Mouse (Mus musculus): Measurements from ENCODE around the gene Prelid3b. TPM values are rescaled to one million over a fixed set of nuclear protein-coding genes. Genes with fewer than 3 reads are reported as not detected.
A peak's percentile ranks its signal among the peaks of the same experiment; 100 is the strongest.

Gene Prelid3b
- polyA plus RNA-seq (2014; fragmentation: Nextera tagmentation; extraction: Ambion mirVana), result 98.4 and 110 TPM in 2 replicates

GRCm38 (mm10) chr2:174472818-174473549 is at the start of gene Prelid3b:
Gene Prelid3b, minus strand, starts transcription at chr2:174473081.
- peak; percentile 100 for DNase-seq
- peak within 1 kb of the TSS; percentile 76 for H3K4me2 ChIP-seq (ENCODE audit: low read length)
- 0 out of 2 replicates have a peak within 1 kb of the TSS, but pooled peaks have one; percentile 13 for H3K27ac ChIP-seq (replicated peaks; ENCODE audit: low read depth, low read length)
- H3K9ac ChIP-seq (replicated peaks; ENCODE audit: low read length), result peak within 1 kb of the TSS; percentile 76
- no peaks in the 10 kb centered on the region for H3K9me3 ChIP-seq (ENCODE audit: control insufficient read depth, low read length)
- H3K36me3 ChIP-seq (ENCODE audit: control insufficient read depth, insufficient read depth, low read length), result peaks cover 7% of the 10 kb centered on the region; the same call in 1 of the 2 replicates
- H3K4me1 ChIP-seq (ENCODE audit: control insufficient read depth, insufficient read depth, low read length), result peaks cover 11% of the 10 kb centered on the region; the same call in 1 of the 2 replicates
- 1% methylated on average over 53 of the region's 53 CpGs for WGBS
- peak within 1 kb of the TSS; percentile 82 for H3K4me3 ChIP-seq (replicated peaks; ENCODE audit: low read depth, low read length)
- peak; percentile 99 for ATAC-seq (ENCODE audit: low FRiP score, low TSS enrichment)
- no peaks in the 10 kb centered on the region for H3K27me3 ChIP-seq (ENCODE audit: control insufficient read depth, insufficient read depth, low read length)

- DNase-seq, result no peak
- Histone ChIP-seq H3K27me3 (ENCODE audit: control insufficient read depth, insufficient read depth, low read length) (no peaks in the 10 kb centered on the region), H3K27ac (replicated peaks; ENCODE audit: low read depth, low read length) (no peak overlapping the region), H3K9me3 (ENCODE audit: control insufficient read depth, low read length) (no peaks in the 10 kb centered on the region), H3K4me2 (ENCODE audit: low read length) (no peak overlapping the region), H3K4me3 (replicated peaks; ENCODE audit: low read depth, low read length) (no peak overlapping the region), H3K9ac (replicated peaks; ENCODE audit: low read length) (no peak overlapping the region), H3K36me3 (ENCODE audit: control insufficient read depth, insufficient read depth, low read length) (no peaks in the 10 kb centered on the region), H3K4me1 (ENCODE audit: control insufficient read depth, insufficient read depth, low read length) (no peaks in the 10 kb centered on the region)
- no peak for ATAC-seq (ENCODE audit: low FRiP score, low TSS enrichment)
- 95% methylated on average over 3 of the region's 3 CpGs for WGBS
Measured at GRCm38 (mm10) chr2:174522134-174522533, 49.3 kb upstream of the Prelid3b start.

DNA sequence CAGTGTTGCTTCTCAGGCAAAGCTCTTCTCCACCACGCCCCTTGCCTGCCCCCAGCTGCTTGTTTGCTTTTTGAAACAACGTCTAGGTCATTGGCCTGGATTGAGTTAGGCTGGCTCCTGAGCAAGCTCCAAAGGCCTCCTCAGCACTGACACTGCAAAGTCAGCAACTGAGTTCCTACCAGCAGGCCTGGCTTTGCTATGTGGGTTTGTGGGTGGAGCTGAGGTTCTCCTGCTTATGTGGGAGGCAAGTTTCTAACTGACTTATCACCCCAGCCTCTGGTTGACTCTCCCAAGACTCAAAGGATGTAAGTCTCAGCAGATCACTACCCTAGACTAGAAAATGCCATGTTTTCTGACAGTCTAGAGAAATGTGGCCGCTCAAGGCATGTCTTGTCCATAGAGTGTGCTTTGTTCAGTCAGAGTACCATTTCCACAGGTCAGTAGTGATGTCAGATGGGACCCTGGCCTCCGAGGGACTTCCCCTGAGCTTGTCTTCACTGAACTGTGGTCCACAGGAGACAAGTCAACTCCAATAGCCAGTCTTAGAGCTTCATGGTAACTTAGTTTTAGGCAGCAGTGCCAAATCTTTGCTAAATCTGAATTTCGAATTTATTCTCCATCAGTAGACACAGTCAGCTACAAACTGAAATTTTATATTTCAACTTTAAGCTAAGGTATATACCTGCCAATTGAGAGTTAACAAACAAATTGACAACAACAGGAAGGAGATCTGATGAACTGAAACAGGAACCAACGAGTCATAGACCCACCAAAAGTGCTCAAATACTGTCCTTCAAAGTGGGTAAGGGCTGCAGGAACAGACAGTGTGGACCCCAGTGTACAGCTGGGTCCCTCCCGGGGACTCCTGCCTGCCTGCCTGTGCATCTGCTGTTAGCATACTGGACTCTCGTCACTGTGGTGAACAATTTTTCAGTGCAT is 44.5 kb upstream of the Prelid3b start:
- H3K4me2 ChIP-seq (ENCODE audit: low read length), result no peak overlapping the region
- no peaks in the 10 kb centered on the region for H3K36me3 ChIP-seq (ENCODE audit: control insufficient read depth, insufficient read depth, low read length)
- H3K4me1 ChIP-seq (ENCODE audit: control insufficient read depth, insufficient read depth, low read length), result no peaks in the 10 kb centered on the region
- no peak overlapping the region for H3K4me3 ChIP-seq (replicated peaks; ENCODE audit: low read depth, low read length)
- H3K27ac ChIP-seq (replicated peaks; ENCODE audit: low read depth, low read length), result no peak overlapping the region
- no peaks in the 10 kb centered on the region for H3K27me3 ChIP-seq (ENCODE audit: control insufficient read depth, insufficient read depth, low read length)
- H3K9ac ChIP-seq (replicated peaks; ENCODE audit: low read length), result no peak overlapping the region
- ATAC-seq (ENCODE audit: low FRiP score, low TSS enrichment), result no peak
- H3K9me3 ChIP-seq (ENCODE audit: control insufficient read depth, low read length), result no peaks in the 10 kb centered on the region
- DNase-seq, result no peak
- WGBS, result 73% methylated on average over 8 of the region's 8 CpGs

- WGBS, result 91% methylated on average over 4 of the region's 4 CpGs
- DNase-seq (no peak), ATAC-seq (ENCODE audit: low FRiP score, low TSS enrichment) (no peak)
Measured at GRCm38 (mm10) chr2:174514887-174515286, 42.0 kb upstream of the Prelid3b start.

DNA sequence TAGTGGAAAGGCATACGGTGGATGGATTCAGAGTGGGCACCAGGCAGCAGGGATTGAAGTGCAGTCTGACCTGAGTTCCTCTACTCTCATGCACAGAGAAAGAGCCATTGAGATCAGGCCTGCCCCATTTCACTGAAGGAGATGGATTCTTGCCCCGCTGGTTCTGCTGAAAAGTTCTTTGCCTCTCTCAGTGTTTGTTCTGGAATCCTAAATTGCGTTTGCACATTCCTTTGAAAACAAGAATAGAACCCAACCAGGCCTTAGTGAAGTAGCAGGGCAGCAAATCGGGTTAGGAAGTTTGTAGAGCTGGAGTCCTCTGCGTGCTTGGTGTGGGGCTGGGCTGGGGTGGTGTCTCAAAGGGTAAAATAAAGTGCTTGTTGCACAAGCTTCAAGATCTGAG is 40.9 kb upstream of the Prelid3b start:
- Histone ChIP-seq H3K9me3 (ENCODE audit: control insufficient read depth, low read length) (no peaks in the 10 kb centered on the region), H3K4me3 (replicated peaks; ENCODE audit: low read depth, low read length) (no peak overlapping the region), H3K4me2 (ENCODE audit: low read length) (no peak overlapping the region), H3K4me1 (ENCODE audit: control insufficient read depth, insufficient read depth, low read length) (no peaks in the 10 kb centered on the region), H3K9ac (replicated peaks; ENCODE audit: low read length) (no peak overlapping the region), H3K27ac (replicated peaks; ENCODE audit: low read depth, low read length) (no peak overlapping the region), H3K36me3 (ENCODE audit: control insufficient read depth, insufficient read depth, low read length) (no peaks in the 10 kb centered on the region), H3K27me3 (ENCODE audit: control insufficient read depth, insufficient read depth, low read length) (no peaks in the 10 kb centered on the region)
- 70% methylated on average over 5 of the region's 5 CpGs for WGBS
- ATAC-seq (ENCODE audit: low FRiP score, low TSS enrichment) (no peak), DNase-seq (no peak)

More at GRCm38 (mm10) chr2:174514887-174515286, 42.0 kb upstream of the Prelid3b start:
- Histone ChIP-seq H3K4me2 (ENCODE audit: low read length) (no peak overlapping the region), H3K36me3 (ENCODE audit: control insufficient read depth, insufficient read depth, low read length) (no peaks in the 10 kb centered on the region), H3K4me3 (replicated peaks; ENCODE audit: low read depth, low read length) (no peak overlapping the region), H3K9ac (replicated peaks; ENCODE audit: low read length) (no peak overlapping the region), H3K9me3 (ENCODE audit: control insufficient read depth, low read length) (no peaks in the 10 kb centered on the region), H3K4me1 (ENCODE audit: control insufficient read depth, insufficient read depth, low read length) (no peaks in the 10 kb centered on the region), H3K27me3 (ENCODE audit: control insufficient read depth, insufficient read depth, low read length) (no peaks in the 10 kb centered on the region), H3K27ac (replicated peaks; ENCODE audit: low read depth, low read length) (no peak overlapping the region)

DNA sequence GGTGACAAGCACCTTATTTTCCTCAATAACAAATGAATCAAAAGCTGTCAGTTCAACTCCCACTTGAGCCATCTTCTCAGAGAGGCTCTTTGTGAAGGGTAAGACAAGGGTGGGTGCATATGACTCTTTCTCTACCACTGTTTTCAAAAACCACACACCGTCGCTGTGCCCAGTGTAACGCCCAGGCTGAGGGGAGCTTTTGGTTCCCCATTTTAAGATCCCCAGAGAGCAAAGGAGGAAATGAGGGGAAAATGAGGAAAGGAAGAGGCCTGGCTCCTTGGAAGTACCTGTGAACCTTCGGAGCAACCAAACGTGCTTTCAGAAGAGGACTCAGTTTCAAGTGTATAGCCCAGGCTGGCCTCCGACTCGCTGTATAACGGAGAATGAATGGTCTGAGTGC is 36.9 kb upstream of the Prelid3b start:
- 95% methylated on average over 8 of the region's 8 CpGs for WGBS
- no peak for DNase-seq
- H3K9me3 ChIP-seq (ENCODE audit: control insufficient read depth, low read length), result no peaks in the 10 kb centered on the region
- no peak overlapping the region for H3K27ac ChIP-seq (replicated peaks; ENCODE audit: low read depth, low read length)
- H3K4me1 ChIP-seq (ENCODE audit: control insufficient read depth, insufficient read depth, low read length), result no peaks in the 10 kb centered on the region
- ATAC-seq (ENCODE audit: low FRiP score, low TSS enrichment), result no peak
- H3K4me2 ChIP-seq (ENCODE audit: low read length), result no peak overlapping the region
- no peaks in the 10 kb centered on the region for H3K27me3 ChIP-seq (ENCODE audit: control insufficient read depth, insufficient read depth, low read length)
- H3K9ac ChIP-seq (replicated peaks; ENCODE audit: low read length), result no peak overlapping the region
- no peaks in the 10 kb centered on the region for H3K36me3 ChIP-seq (ENCODE audit: control insufficient read depth, insufficient read depth, low read length)
- no peak overlapping the region for H3K4me3 ChIP-seq (replicated peaks; ENCODE audit: low read depth, low read length)

- Histone ChIP-seq H3K36me3 (ENCODE audit: control insufficient read depth, insufficient read depth, low read length) (no peaks in the 10 kb centered on the region), H3K27me3 (ENCODE audit: control insufficient read depth, insufficient read depth, low read length) (no peaks in the 10 kb centered on the region), H3K27ac (replicated peaks; ENCODE audit: low read depth, low read length) (no peak overlapping the region), H3K9ac (replicated peaks; ENCODE audit: low read length) (no peak overlapping the region), H3K4me3 (replicated peaks; ENCODE audit: low read depth, low read length) (no peak overlapping the region), H3K4me1 (ENCODE audit: control insufficient read depth, insufficient read depth, low read length) (no peaks in the 10 kb centered on the region), H3K4me2 (ENCODE audit: low read length) (no peak overlapping the region), H3K9me3 (ENCODE audit: control insufficient read depth, low read length) (no peaks in the 10 kb centered on the region)
- ATAC-seq (ENCODE audit: low FRiP score, low TSS enrichment) (no peak), DNase-seq (no peak)
- WGBS, result 95% methylated on average over 4 of the region's 4 CpGs
Measured at GRCm38 (mm10) chr2:174507998-174508397, 35.1 kb upstream of the Prelid3b start.

- Histone ChIP-seq H3K9me3 (ENCODE audit: control insufficient read depth, low read length) (no peaks in the 10 kb centered on the region), H3K27me3 (ENCODE audit: control insufficient read depth, insufficient read depth, low read length) (no peaks in the 10 kb centered on the region), H3K4me2 (ENCODE audit: low read length) (no peak overlapping the region), H3K4me1 (ENCODE audit: control insufficient read depth, insufficient read depth, low read length) (peaks cover 10% of the 10 kb centered on the region; the same call in 1 of the 2 replicates), H3K9ac (replicated peaks; ENCODE audit: low read length) (no peak overlapping the region), H3K27ac (replicated peaks; ENCODE audit: low read depth, low read length) (no peak overlapping the region), H3K4me3 (replicated peaks; ENCODE audit: low read depth, low read length) (no peak overlapping the region), H3K36me3 (ENCODE audit: control insufficient read depth, insufficient read depth, low read length) (no peaks in the 10 kb centered on the region)
- peak; percentile 25 for DNase-seq
- ATAC-seq (ENCODE audit: low FRiP score, low TSS enrichment), result no peak
- 70% methylated on average over 25 of the region's 25 CpGs for WGBS
Measured at GRCm38 (mm10) chr2:174502831-174503460, 30.1 kb upstream of the Prelid3b start.

All from midbrain, embryonic 14.5 days (tissue).